Mouse (Mus musculus) yolk sac, embryonic 10.5 days (tissue): ENCODE measurements at regions not wholly inside any gene's neighbourhood (a gene's known extent, or its start where the extent isn't known, plus 50 kb on each side); places are given as distances from the start of the nearest gene placed in this dataset.

ENCODE experiments used
- DNase-seq: peaks from one replicate; pipeline ENCODE4 v3.0.0-alpha.2; 2017; ENCODE audit warnings: low spot score

DNA sequence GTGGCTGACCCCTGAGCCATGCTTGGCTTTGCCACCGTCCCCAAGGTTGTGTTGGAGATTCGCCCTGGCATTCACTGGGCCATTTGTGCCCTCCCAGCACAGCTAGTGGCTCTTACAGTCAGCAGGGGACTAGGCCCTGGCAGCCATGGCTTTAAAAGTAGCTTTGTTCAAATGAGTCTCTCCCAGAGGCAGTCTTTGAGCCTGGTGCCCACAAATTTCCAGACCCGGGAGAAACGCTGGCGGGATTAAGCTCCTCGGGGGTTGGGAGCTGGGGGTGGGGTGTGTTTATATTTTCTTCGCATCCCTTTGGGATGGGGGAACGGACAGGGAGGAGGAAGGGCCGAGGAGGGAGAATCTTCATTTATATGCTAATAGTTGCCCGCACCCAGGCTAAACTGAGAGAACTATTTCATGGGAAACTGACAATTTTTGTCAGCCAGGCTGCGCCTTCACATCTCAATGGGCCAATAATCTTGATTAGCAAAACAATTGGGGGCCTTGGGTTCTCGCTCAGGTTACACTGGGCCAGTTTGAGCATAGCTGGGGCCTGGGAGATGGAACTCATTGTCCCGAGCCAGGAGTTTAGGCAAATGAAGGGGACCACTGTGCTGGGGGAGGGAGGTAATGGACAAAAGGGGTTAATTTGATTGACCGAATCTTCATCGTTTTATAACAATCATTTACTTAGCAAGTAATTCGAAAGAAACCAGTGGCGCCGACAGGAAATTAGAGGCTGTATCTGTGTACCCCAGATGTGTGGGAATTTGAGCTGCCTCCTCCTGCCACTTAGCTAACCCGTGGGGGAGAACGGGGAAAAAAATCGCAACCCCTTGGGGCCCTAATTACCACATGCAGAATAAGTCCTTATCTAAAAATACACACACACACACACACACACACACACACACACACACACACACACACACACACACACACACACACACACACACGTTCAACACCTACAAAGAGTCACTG lies 227.7 kb upstream of the Sall1 start:
- DNase-seq, result no peak

DNA sequence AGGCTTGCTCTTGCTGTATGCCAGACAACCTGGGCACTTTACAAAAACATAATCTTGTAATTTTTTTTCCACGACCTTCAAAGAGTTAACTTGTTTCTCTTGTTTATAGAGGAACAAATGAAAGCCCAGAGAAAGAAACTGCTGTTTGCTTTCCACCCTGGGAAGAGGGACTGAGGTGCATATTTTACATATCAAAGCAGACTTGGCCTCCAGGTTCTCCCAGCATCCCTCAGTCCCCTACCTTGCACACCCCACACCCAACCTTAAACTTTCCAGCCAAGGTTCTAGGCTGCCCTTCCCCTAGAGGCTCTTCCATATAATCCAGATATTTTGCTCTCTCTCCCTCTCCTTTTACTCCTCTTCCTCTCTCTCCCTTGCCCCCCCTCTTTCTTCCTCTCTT lies 226.0 kb upstream of the Sall1 start:
- DNase-seq, result no peak

DNA sequence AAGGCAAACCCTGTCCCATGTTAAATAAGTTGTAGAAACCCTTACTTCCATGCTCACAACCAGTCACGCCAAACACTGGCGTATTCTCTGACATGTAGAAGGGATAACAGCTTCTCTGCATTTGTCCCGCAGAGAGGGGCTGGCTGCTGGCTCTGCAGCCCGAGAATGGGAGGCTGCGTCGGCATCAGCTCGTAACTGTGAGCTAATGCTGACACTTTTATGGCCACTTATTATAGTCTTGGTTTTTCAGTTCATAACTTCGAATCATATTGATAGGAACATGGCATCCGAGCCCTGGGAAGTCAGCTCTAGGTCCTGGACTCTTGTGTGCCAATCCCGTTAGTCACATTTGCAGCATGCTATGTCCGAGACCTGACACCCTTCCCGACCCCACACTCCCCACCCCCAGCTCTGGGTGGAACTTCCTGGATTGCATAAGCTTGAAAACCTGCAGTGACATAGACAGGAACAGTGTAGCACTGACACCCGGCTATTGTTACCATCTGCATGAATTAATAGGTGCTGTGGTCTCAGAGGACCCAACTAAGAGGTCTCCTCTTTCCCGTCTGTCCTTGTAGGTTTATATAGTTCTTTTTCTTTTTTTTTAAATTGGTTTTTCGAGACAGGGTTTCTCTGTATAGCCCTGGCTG lies 217.3 kb upstream of the Sall1 start:
- DNase-seq, result no peak

- no peak for DNase-seq
These were observed 215.9 kb upstream of the Sall1 start for GRCm38 (mm10) chr8:89259881-89260280.

GRCm38 (mm10) chr8:89246342-89246741 lies 202.4 kb upstream of the Sall1 start:
- no peak for DNase-seq

GRCm38 (mm10) chr8:89245131-89245751 lies 201.3 kb upstream of the Sall1 start:
- DNase-seq, result peak; percentile 6

DNA sequence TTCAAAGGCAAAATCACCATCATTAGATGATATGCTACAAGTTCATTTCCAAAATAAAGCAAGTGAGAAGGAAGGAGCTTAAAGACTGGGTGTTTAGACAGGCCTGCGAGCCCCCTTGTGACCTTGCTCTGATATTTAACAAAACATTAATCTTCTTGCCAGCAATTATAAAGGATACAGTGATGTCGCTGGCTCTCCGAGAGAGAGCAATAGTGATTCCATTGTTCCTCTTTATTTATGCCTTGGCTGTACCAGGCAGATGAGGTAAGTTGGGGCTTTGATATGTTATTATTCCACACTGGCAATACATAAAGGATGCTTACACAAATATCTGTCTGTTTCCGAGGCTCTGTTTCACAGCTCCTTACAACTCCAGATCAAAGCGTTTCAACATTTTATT lies 197.7 kb upstream of the Sall1 start:
- no peak for DNase-seq

DNA sequence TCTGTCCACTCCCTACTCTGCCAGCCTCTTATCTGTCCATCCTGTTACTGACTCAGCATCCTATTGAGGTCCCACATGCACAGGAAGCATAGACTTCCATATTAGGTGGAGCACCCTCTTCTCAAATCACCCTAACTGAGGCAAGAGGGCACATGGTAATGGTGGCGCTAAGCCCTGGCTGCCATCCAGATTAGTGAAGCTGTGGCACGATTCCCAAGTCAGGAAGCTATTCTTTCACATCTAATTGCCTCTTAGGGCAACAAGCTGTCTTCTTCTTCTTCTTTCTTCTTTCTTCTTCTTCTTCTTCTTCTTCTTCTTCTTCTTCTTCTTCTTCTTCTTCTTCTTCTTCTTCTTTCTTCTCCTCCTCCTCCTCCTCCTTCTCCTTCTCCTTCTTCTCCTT lies 195.7 kb upstream of the Sall1 start:
- DNase-seq, result no peak

DNA sequence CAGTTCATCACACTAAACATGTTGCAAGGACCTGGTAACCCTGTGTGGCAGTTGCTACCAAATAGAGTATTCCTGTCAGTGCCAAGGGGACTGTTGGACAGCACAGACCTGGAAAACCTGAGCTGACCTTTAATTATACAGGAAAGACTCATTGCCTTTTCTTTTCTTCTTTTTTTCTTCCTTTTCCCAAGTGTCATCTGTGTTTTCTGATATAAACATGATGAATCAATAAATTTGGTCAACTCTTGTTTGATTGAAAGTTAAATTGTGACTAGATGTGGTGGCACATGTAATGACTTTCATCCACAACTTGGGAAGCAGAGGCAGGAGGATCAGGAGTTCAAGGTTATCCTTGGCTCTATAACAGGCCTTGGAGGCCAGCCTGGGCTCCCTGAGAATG lies 190.1 kb upstream of the Sall1 start:
- DNase-seq, result no peak

DNA sequence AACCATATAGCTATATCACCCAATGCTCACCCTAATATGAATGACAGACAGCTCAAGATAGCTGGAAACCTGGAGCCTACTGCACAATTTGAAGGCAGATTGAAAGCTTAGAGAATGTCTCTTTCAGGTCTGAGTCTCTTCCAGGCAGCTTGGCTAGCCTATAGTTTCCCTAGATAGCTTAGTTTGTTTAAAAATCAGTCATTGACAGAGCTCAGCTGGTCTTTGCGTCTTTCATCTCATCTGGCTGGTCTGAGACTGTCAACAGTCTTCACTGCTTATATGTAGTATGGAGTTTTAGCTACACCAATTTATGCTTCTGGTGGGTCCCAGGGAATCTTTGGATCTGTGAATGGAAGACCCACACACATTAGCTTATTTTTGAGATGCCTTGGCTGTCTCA lies 188.4 kb upstream of the Sall1 start:
- no peak for DNase-seq

GRCm38 (mm10) chr8:89229144-89229543 lies 185.2 kb upstream of the Sall1 start:
- DNase-seq, result no peak

GRCm38 (mm10) chr8:89220870-89221269 lies 176.9 kb upstream of the Sall1 start:
- no peak for DNase-seq

DNA sequence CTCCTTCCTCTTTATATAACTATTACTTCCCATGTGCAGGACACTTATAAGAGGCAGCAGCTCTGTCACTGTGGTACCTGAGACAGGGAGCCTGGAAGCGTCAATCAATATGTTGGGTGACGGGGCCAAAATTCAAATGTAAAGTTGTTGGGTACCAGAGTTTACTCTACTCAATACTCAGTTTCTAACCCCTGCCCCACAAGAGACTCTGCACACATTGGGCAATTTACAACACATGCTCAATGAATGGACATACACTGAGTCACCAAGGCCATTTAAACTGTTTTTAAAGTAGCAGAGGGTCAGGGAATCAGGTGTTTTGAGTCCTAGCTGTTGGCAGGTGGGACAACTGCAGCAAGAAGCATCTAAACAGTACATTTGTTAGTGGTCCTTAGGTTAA lies 176.4 kb upstream of the Sall1 start:
- no peak for DNase-seq

GRCm38 (mm10) chr8:89219156-89219555 lies 175.2 kb upstream of the Sall1 start:
- no peak for DNase-seq

DNA sequence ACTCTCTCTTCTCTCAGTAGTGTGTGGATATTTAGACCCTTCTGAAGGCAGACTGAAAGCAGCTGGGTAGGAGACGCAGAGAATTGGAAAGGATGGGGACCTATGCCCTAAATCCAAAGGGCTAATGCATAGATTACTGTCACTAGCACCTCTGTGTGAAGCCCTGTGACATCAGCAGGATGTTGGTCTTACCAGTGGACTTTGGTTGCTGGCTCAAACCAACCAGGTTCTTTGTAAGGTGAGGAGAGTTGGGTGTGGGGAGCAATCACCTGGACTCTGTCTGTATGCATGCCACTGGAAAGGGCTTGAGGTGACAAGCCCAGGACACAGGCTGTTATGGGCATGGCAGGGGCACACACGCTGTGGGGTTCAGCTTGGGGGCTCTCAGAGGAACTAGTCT lies 173.7 kb upstream of the Sall1 start:
- no peak for DNase-seq

- DNase-seq, result no peak
These were observed 168.0 kb upstream of the Sall1 start for GRCm38 (mm10) chr8:89211931-89212330.

DNA sequence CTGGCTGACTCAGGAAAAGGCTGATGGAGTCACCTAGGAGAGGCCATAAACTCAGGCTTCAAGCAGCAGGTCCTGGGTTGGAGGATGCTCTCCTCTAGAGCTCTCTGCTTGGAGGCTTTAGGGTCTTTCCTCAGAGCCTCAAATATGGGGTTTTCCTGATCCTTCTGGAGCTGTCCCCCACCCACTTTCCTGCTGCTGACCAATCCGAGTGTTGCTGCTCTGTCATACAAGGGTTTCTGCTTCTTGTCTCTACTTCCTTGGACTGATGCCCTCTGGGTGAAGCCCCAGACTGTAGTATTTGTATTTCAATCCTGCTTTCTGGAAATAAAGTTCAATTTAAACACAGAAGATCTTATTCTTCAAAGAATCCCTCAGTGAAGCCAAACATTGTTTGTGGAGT lies 166.7 kb upstream of the Sall1 start:
- DNase-seq, result no peak

GRCm38 (mm10) chr8:89207891-89208290 lies 163.9 kb upstream of the Sall1 start:
- DNase-seq, result no peak

DNA sequence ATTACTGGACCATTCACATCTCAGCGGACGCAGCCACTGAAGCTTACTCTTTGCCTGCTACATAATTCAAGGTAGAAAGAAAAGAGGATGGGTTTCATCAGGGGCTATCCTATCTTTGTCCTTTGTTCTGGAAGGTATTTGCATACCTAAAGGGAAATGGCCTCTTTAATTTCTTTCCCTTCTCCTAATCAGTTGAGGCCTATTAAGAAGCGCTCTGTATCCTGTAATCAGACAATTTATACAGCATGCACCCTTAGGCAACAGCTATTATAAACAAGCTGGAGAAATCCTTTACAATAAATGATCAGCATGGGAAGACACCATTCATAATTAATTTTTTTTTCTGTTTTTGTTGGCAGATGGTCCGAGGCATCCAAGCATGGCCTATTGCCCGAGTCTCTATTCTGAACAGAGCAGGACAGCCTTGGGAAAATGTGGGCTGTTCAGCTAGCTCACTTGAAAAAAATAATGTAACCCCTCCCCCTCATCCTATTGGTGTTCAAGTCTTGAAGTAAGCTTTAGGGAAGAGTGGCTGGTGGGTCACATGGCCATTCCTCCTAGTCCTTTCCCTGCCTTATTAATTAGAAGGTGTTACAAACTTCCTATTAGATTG lies 158.6 kb upstream of the Sall1 start:
- no peak for DNase-seq

DNA sequence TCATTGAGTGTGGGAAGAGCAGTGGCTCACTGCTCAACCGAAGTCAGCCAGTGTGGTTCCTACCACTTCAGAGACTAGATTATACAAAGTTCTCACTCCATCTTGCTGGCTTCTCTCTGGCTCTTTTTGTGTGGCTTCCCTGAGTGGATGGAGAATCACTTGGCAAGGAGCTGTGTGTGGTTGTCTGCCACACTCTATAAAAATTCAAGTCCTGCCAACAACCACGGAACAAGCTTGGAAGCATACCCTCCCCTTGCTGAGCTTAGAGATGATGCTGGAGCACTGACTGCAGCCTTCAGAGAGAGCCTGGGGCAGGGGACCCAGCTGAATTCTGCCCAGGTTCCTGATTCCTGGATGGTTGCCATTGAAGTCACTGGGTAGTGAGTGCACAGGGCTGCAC lies 156.3 kb upstream of the Sall1 start:
- DNase-seq, result no peak

- no peak for DNase-seq
These were observed 141.4 kb upstream of the Sall1 start for GRCm38 (mm10) chr8:89185314-89185713.

GRCm38 (mm10) chr8:89175631-89176030 lies 131.7 kb upstream of the Sall1 start:
- DNase-seq, result no peak

- no peak for DNase-seq
These were observed 127.6 kb upstream of the Sall1 start for GRCm38 (mm10) chr8:89171561-89171960.
